Mouse (Mus musculus): ENCODE results near the gene Ptprr. TPM values are rescaled to one million over a fixed set of nuclear protein-coding genes. Genes with fewer than 3 reads are reported as not detected.

Ptprr gene
- polyA plus RNA-seq, 1 experiment from 2014 or later: 1.1 TPM

- DNase-seq (ENCODE audit: low spot score): no peak
These were observed 246.5 kb downstream of the Ptprr start for GRCm38 (mm10) chr10:116264521-116264920.

GRCm38 (mm10) chr10:116266561-116267433, 248.8 kb downstream of the Ptprr start:
- no peak for DNase-seq (ENCODE audit: low spot score)

GRCm38 (mm10) chr10:116267434-116267822, 249.4 kb downstream of the Ptprr start:
- DNase-seq (ENCODE audit: low spot score): no peak

- DNase-seq (ENCODE audit: low spot score): no peak
These were observed 250.3 kb downstream of the Ptprr start for GRCm38 (mm10) chr10:116268343-116268742.

GRCm38 (mm10) chr10:116270646-116271469, 252.8 kb downstream of the Ptprr start:
- DNase-seq (ENCODE audit: low spot score): no peak

GRCm38 (mm10) chr10:116271470-116271915, 253.5 kb downstream of the Ptprr start:
- DNase-seq (ENCODE audit: low spot score): no peak

GRCm38 (mm10) chr10:116272156-116272555, 254.1 kb downstream of the Ptprr start:
- DNase-seq (ENCODE audit: low spot score): no peak

- no peak for DNase-seq (ENCODE audit: low spot score)
These were observed 257.3 kb downstream of the Ptprr start, which contains the start of gene Ptprb for GRCm38 (mm10) chr10:116275280-116275679. Gene Ptprb (plus strand): TSS chr10:116275523.

GRCm38 (mm10) chr10:116286697-116287344, 268.8 kb downstream of the Ptprr start:
- no peak for DNase-seq (ENCODE audit: low spot score)

GRCm38 (mm10) chr10:116288130-116288529, 270.1 kb downstream of the Ptprr start:
- no peak for DNase-seq (ENCODE audit: low spot score)

- DNase-seq (ENCODE audit: low spot score): no peak
These were observed 272.5 kb downstream of the Ptprr start for GRCm38 (mm10) chr10:116290483-116290882.

- DNase-seq (ENCODE audit: low spot score): no peak
These were observed 273.2 kb downstream of the Ptprr start for GRCm38 (mm10) chr10:116291153-116291755.

GRCm38 (mm10) chr10:116296439-116296838, 278.4 kb downstream of the Ptprr start:
- no peak for DNase-seq (ENCODE audit: low spot score)

- DNase-seq (ENCODE audit: low spot score): no peak
These were observed 279.8 kb downstream of the Ptprr start for GRCm38 (mm10) chr10:116297854-116298253.

GRCm38 (mm10) chr10:116300824-116301223, 282.8 kb downstream of the Ptprr start:
- no peak for DNase-seq (ENCODE audit: low spot score)

GRCm38 (mm10) chr10:116301258-116301657, 283.2 kb downstream of the Ptprr start:
- no peak for DNase-seq (ENCODE audit: low spot score)

GRCm38 (mm10) chr10:116304355-116304754, 286.3 kb downstream of the Ptprr start:
- no peak for DNase-seq (ENCODE audit: low spot score)

GRCm38 (mm10) chr10:116309460-116309859, 291.4 kb downstream of the Ptprr start:
- no peak for DNase-seq (ENCODE audit: low spot score)

GRCm38 (mm10) chr10:116310516-116311210, 292.6 kb downstream of the Ptprr start:
- no peak for DNase-seq (ENCODE audit: low spot score)

- peak; percentile 61 for DNase-seq (ENCODE audit: low spot score)
These were observed 301.2 kb downstream of the Ptprr start for GRCm38 (mm10) chr10:116319246-116319645.

All from thymus, postnatal 0 days (tissue).